Mouse (Mus musculus) c-Kit-positive CD71-positive TER-119-negative erythroid progenitor cells, embryonic 14.5 days (primary cell): Measurements from ENCODE around the gene Abhd12b.
A peak's percentile ranks its signal among the peaks of the same experiment; 100 is the strongest.

Experiments used
- DNase-seq: peaks from one replicate; pipeline ENCODE4 v3.0.0-alpha.2; 2013; ENCODE audit warnings: low read depth

The Abhd12b gene

DNA sequence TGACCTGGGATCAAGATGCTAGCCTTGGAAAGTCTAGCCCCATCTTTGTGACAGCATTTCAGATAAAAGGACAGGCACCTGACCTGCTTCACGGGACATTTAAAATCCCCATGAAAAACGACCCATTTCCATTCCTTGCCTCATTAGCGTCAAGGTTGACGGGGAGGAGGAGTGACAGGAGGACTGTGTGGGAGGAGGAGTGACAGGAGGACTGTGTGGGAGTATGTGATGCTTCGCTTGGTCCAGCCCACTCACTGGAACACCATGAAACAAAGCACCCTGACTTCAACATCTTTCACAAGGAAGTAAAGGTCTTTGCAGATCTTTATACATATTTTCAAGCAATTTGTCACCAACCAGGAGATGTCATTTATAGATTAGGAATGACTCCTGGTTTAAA is 54.3 kb downstream of the Abhd12b start:
- DNase-seq: no peak

DNA sequence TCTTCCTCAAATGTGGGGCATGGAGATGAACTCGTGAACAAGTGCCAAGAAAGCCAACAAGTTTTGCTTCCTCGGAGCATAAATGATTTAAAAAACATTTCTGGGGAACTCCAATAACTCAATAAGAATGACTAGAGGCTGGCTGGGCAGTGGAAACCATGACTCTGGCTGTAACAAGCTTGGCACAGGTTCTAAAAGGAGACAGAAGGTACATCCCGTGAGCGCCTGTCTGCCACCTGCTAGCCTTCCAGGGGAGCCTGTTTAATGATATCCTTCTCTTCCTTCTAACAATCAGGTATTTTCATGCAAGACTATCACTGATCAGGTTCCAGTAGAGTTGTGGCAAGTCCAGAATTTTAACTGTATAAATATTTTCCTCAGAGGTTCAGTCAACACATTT is 58.6 kb downstream of the Abhd12b start:
- DNase-seq: no peak

DNA sequence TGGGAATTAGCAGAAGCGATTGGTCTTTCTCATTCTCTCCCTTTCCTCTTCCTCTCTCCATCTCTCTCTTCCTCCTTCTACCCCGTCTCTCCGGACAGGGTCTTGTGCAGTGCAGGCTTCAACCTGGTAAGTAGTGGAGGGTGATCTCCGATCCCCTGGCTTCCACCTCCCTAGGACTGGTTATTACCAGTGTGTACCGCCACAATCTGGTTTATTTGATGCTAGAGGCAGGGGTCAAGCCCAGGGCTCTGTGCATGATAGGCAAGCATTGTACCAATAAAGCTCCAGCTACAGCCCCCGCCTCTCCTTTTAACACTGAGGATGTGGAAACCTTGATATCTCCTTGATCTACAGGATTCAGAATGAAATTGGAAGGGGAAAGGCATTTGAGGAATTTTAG is 59.7 kb downstream of the Abhd12b start:
- no peak for DNase-seq

DNA sequence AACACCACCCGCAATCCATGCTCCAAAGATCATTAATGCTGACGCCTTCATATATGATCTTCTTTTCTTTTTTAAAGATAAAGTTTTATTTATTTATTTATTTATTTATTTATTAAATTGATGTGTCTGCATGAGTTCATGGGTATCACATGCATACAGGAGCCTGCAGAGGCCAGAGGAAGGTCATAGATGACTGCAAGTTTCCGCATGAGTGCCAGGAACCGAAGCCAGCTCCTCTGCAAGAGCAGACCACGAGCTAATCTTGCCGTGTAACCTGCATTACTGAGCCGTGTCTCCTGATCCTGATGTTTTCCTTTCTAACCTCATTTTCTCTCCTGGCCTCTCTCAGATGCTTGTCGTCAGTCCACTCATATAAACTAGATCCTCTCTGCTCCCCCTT is 60.3 kb downstream of the Abhd12b start:
- no peak for DNase-seq

DNA sequence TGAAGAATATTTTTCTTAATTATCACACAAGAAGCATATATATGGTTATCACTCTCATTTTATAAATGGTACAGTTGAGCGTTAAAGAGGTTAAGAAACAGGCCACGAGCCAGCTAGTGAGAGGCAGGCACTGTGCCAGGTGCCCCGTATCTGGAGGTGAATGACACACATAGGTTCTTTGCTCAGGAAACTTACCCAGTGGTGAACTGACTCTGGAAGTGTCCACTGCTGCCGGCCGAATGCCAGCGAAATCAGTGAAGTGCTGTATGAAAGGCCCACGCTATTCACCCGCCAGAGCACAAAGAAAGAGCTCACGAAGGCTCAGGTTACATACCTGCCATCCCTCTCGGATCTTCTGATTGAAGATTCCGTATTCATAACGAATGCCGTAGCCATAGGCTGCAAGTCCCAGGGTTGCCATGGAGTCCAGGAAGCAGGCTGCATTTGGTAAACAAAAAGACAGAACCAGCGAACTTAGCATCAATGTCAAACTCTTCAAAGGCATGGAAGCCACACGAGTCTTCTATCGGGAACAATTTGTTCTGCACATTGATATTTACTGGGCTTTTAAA is 62.4 kb downstream of the Abhd12b start:
- DNase-seq: no peak

DNA sequence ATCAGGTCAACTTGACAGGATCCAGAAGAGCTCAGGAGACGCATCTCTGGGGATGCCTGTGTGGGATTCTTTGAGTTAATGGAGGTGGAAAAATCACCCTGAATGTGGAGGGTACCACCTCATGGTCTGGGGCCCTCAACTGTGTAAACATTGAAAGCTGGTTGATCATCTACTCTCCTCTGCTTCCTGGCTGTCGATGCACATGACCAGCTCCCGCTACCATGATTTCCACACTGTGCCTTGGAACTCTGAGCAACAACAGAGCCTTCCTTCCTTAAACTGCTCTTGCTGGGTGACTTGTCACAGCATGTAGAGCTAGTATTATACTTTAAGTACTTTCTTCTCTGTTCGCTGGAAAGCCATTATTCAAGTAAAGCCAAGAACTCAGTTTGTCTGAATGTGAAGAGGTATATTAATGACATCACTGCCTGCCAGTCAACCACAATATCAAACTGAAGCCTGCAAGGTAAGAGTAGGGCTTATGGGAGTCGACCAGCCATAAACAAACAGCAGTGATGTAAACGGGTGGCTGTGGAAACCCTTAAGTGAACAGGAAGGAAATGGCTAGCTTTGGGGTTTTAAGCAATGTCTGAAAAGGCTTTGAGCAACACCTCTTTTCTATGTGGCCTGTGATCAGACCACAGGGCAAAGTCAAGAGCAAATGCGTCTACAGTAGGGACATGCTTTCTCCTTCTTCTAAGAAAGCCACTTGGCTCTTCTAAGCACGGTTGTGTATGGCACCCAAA is 65.0 kb downstream of the Abhd12b start:
- no peak for DNase-seq

DNA sequence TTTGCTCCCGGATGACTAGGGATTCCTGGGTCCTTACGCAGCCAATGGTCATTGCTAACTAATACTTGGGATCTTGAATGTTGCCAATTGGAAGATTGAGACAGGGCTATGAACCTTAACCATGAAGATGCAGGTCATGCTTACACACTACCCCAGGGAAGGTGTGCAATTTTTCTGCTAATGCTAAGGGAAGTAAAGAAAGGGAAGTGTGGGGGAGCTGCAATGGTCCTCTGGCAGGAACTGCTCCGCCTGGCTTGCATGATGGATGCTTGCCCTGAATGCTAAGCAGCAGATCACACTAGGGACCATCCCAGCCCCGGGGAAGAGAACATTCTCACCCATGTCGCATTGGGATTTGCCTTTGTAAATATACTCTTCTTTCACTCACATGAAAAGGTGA is 67.5 kb downstream of the Abhd12b start:
- no peak for DNase-seq

DNA sequence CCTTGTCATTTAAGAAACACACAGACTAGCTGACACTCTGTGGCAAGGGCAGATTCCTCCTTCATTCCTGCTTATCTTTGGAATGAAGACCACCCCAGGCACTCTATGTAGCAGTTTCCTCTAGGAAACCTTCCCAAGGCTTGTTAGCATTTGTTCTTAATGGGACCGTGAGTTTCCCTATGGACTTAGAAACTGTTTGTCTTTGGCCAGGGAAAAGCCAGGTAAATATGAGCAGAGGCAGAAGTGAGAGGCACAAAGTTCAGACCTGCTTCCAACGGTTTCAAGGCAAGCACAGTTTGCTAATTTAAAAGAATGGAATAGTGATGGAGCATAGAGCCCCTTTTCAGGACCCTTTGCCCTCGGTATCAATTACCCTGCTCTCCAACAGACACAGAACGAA is 69.4 kb downstream of the Abhd12b start:
- no peak for DNase-seq

DNA sequence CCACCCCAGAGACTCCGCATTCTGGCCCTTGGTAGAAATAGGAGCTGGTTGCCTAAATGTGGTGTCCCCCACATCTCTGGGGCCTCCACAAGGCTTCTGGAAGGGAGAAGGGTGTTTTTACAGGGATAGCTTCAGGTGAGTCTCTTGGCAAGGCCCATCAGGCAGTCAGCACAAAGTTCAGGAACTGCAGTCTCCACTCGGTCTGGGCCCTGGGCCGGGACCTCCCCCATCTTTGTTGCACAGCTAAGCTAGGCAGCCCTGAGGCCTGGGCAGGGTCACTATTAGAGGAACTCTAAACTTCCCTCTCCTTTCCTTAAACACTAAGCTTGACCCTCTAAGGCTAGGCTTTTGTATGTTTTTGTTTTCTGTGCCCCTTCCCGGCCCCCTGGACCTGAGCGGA is 72.7 kb downstream of the Abhd12b start:
- no peak for DNase-seq

DNA sequence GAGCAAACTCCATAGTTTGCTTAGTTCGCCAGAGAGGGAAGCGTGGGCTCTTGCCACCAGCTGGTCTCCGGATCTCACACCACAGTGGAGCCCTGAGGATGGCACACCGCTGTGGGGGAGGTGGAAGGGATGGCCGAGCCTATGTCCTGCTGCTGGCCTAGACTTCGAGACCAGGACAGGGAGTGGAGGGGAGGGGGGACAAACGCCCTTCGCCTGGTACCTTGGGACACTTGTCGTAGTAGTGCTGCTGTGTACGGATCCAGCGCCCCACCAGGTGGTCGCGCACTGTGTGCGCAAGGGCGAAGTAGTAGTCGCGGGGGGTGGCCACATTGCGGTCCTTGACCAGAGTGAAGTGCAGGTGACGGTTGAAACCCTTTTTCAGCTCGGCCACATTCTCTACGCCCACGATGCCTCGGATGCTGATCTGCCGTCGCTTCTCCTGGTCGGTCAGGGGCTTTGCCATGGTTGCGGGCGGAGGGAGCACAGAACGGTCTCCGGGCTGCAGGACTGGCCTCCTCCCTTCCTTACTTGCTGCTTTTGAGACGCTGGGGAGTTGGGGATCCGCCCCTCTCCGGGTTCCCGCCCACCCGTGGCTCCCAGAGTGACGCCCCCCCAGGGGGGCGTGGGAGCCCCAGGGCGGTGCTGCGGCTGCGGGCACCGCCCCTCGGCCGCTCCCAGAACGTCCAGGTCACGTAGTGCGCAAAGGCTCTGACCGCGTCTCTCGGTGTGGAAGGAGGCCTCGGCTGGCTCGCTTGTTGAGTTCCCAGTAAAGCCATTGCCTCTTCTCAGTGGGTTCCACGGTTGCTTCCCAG is 73.4 kb downstream of the Abhd12b start:
- peak; percentile 86 for DNase-seq

DNA sequence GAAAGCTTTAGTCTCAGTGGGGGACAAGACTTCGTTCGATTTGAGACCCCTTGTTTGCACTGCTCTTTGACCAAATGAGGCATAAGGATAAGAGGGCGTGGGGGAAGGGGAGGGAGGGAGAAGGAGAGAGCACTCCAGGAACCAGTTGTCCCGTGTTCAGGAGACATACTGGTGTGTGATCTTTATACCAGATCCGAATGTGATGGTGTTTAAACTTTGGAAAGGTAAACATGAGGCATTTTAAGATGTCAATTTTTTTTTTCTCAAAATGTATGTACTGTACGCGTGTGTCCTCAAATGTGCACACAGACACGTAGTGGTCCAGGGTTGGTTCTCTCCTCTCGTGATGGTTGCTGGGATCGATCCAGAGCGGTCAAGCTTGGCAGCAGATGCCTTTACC is 74.2 kb downstream of the Abhd12b start:
- DNase-seq: no peak

DNA sequence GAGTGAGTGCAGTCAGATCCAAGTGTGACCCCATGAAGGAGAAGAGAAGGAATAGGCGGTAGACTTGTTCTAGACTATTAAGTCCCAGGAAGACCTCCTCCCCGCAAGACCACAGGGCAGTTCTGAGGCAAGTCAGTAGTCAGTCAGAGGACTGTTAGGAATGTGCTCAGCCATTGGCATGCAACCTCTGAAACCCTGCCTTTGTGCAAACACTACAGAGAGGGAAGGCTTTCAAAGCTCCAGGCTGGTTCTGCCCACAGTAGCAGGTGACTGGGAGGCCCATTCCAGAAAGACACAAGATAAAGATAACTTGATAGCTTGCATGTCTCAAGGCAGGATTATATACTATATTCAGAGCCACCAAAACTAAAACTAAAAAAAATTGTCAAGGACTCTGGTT is 77.4 kb downstream of the Abhd12b start, which contains the start of gene Pygl:
TSS of gene Pygl (minus strand) at position 195 of the 400 bp plus-strand sequence.
- DNase-seq: no peak

DNA sequence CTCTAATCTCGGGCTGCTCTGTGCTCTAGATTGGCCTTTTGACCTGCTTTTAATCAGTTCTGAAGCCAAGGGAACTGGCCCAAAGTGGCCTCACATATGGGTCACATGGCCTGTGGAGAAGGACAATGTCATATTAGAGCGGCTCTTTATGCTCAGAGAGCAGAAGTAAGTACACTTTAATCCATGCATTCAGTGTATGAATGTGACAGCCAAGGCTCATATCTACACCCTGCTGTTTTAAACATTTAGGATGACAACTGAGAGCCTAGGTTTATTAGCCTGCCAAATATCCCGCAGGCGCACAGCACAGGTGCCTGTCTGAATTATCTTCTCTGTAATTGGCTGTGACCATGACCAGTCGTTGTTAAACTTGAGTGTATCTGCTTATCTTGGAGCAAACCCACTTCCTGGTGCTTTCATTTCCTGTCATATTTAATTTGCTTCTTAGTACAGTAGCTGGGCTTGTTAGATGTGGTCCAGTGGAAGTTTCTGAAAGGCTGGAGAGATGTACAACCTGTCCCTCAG is 78.1 kb downstream of the Abhd12b start:
- DNase-seq: peak; percentile 25
